Mouse (Mus musculus): Measurements from ENCODE around the gene Lrmda.

GRCm38 (mm10) chr14:22918931-22919330 lies 899.4 kb downstream of the Lrmda start:
- TF ChIP-seq CTCF (conservative IDR thresholded peaks at IDR 0.05; ENCODE audit: low read length), result no peak
- TF ChIP-seq NANOG (IDR thresholded peaks at IDR 0.05; ENCODE audit: borderline replicate concordance, low read length), result no peak
